Mouse (Mus musculus) megakaryocyte, embryonic 14.5 days (primary cell): ENCODE measurements at regions not wholly inside any gene's neighbourhood (a gene's known extent, or its start where the extent isn't known, plus 50 kb on each side); places are given as distances from the start of the nearest gene placed in this dataset.

Experiments
- FLI1 ChIP-seq: IDR thresholded peaks from 2 replicates; pipeline ENCODE4 v1.6.1; 2012; ENCODE audit warnings: low read length, inconsistent platforms, mixed read lengths
- GATA1 ChIP-seq: IDR thresholded peaks from 3 replicates; pipeline ENCODE4 v1.6.1; 2012; ENCODE audit warnings: mixed read lengths, low read length, inconsistent platforms, borderline replicate concordance

DNA sequence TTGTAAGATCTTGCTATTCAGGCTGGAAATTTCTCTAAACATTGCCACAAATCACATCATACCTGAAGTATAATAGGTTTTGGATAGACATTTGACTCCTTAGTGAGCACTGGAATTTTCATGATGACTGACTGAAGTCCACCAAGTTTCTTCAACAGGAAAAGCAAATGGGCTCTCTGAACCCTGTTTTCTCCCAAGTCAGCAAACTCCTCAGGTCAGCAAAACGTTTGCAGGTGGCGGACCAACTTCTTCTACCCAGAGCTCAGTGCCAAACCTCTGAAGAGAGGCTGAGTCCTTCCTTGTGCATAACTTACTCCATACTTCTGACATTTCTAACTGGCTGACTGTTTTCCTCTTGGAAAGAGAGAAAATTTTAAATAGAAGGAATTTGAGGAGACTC lies 164.2 kb upstream of the Phyhipl start:
- no peak for TF ChIP-seq GATA1
- TF ChIP-seq FLI1, result no peak
